Mouse (Mus musculus): ENCODE data around the gene Uhrf1. TPM values are rescaled to one million over a fixed set of nuclear protein-coding genes. Genes with fewer than 3 reads are reported as not detected.

Uhrf1 gene
- polyA plus RNA-seq, 1 experiment from 2014 or later, result 74.8 TPM

GRCm38 (mm10) chr17:56289371-56290331 is 13.5 kb upstream of the Uhrf1 start:
- ATAC-seq (ENCODE audit: low read depth), result peak; percentile 10
- WGBS, result under 1% methylated on average over 23 of the region's 23 CpGs

GRCm38 (mm10) chr17:56290388-56291170 is 12.5 kb upstream of the Uhrf1 start:
- ATAC-seq (ENCODE audit: low read depth) (peak; percentile 87), DNase-seq (ENCODE audit: low spot score) (peak; percentile 96)
- Histone ChIP-seq H3K4me2 (ENCODE audit: low read depth, low read length) (peak overlapping the region; percentile 58), H3K27ac (replicated peaks; ENCODE audit: low read depth, low read length) (peak overlapping the region; percentile 97), H3K9me3 (ENCODE audit: control insufficient read depth, low read length) (no peaks in the 10 kb centered on the region), H3K27me3 (replicated peaks; ENCODE audit: control insufficient read depth, insufficient read depth, low read length) (no peaks in the 10 kb centered on the region), H3K4me3 (ENCODE audit: low read depth, low read length) (peak overlapping the region; percentile 58), H3K9ac (ENCODE audit: low read depth, low read length) (peak overlapping the region; percentile 70), H3K4me1 (ENCODE audit: control insufficient read depth, insufficient read depth, low read length) (peaks cover 28% of the 10 kb centered on the region), H3K36me3 (ENCODE audit: control insufficient read depth, insufficient read depth, low read length) (peaks cover 16% of the 10 kb centered on the region)
- 3% methylated on average over 17 of the region's 17 CpGs for WGBS

More at GRCm38 (mm10) chr17:56289371-56290331, 13.5 kb upstream of the Uhrf1 start:
- peak; percentile 89 for DNase-seq (ENCODE audit: low spot score)
- Histone ChIP-seq H3K9me3 (ENCODE audit: control insufficient read depth, low read length) (no peaks in the 10 kb centered on the region), H3K4me3 (ENCODE audit: low read depth, low read length) (peak overlapping the region; percentile 58), H3K9ac (ENCODE audit: low read depth, low read length) (peak overlapping the region; percentile 70), H3K27ac (replicated peaks; ENCODE audit: low read depth, low read length) (peak overlapping the region; percentile 97), H3K27me3 (replicated peaks; ENCODE audit: control insufficient read depth, insufficient read depth, low read length) (no peaks in the 10 kb centered on the region), H3K4me2 (ENCODE audit: low read depth, low read length) (peak overlapping the region; percentile 58), H3K4me1 (ENCODE audit: control insufficient read depth, insufficient read depth, low read length) (peaks cover 28% of the 10 kb centered on the region), H3K36me3 (ENCODE audit: control insufficient read depth, insufficient read depth, low read length) (peaks cover 26% of the 10 kb centered on the region)

- H3K36me3 ChIP-seq (ENCODE audit: control insufficient read depth, insufficient read depth, low read length), result peaks cover 11% of the 10 kb centered on the region
- no peaks in the 10 kb centered on the region for H3K9me3 ChIP-seq (ENCODE audit: control insufficient read depth, low read length)
- DNase-seq (ENCODE audit: low spot score) (peak; percentile 97), ATAC-seq (ENCODE audit: low read depth) (peak; percentile 90)
- H3K4me1 ChIP-seq (ENCODE audit: control insufficient read depth, insufficient read depth, low read length), result peaks cover 28% of the 10 kb centered on the region
- peak overlapping the region; percentile 58 for H3K4me2 ChIP-seq (ENCODE audit: low read depth, low read length)
- WGBS, result 1% methylated on average over 16 of the region's 16 CpGs
- H3K27me3 ChIP-seq (replicated peaks; ENCODE audit: control insufficient read depth, insufficient read depth, low read length), result no peaks in the 10 kb centered on the region
- H3K27ac ChIP-seq (replicated peaks; ENCODE audit: low read depth, low read length), result peak overlapping the region; percentile 97
- H3K9ac ChIP-seq (ENCODE audit: low read depth, low read length), result peak overlapping the region; percentile 70
- H3K4me3 ChIP-seq (ENCODE audit: low read depth, low read length), result peak overlapping the region; percentile 58
These were observed 12.0 kb upstream of the Uhrf1 start for GRCm38 (mm10) chr17:56291171-56291511.

- Histone ChIP-seq H3K27ac (replicated peaks; ENCODE audit: low read depth, low read length) (peak overlapping the region; percentile 97), H3K4me3 (ENCODE audit: low read depth, low read length) (no peak overlapping the region), H3K9me3 (ENCODE audit: control insufficient read depth, low read length) (no peaks in the 10 kb centered on the region), H3K36me3 (ENCODE audit: control insufficient read depth, insufficient read depth, low read length) (peaks cover 3% of the 10 kb centered on the region; the same call in 1 of the 2 replicates), H3K27me3 (replicated peaks; ENCODE audit: control insufficient read depth, insufficient read depth, low read length) (no peaks in the 10 kb centered on the region), H3K9ac (ENCODE audit: low read depth, low read length) (peak overlapping the region; percentile 61), H3K4me1 (ENCODE audit: control insufficient read depth, insufficient read depth, low read length) (peaks cover 28% of the 10 kb centered on the region), H3K4me2 (ENCODE audit: low read depth, low read length) (peak overlapping the region; percentile 58; the same call in 1 of the 2 replicates)
- no peak for ATAC-seq (ENCODE audit: low read depth)
- 70% methylated on average over 7 of the region's 7 CpGs for WGBS
- DNase-seq (ENCODE audit: low spot score), result no peak
These were observed 11.2 kb upstream of the Uhrf1 start for GRCm38 (mm10) chr17:56291826-56292475.

- no peak for DNase-seq (ENCODE audit: low spot score)
- Histone ChIP-seq H3K9me3 (ENCODE audit: control insufficient read depth, low read length) (no peaks in the 10 kb centered on the region), H3K27me3 (replicated peaks; ENCODE audit: control insufficient read depth, insufficient read depth, low read length) (no peaks in the 10 kb centered on the region), H3K27ac (replicated peaks; ENCODE audit: low read depth, low read length) (peak within 1 kb of the TSS; percentile 97), H3K4me3 (ENCODE audit: low read depth, low read length) (no peak within 1 kb of the TSS), H3K4me1 (ENCODE audit: control insufficient read depth, insufficient read depth, low read length) (peaks cover 28% of the 10 kb centered on the region), H3K4me2 (ENCODE audit: low read depth, low read length) (peak within 1 kb of the TSS; percentile 58; the same call in 1 of the 2 replicates), H3K36me3 (ENCODE audit: control insufficient read depth, insufficient read depth, low read length) (no peaks in the 10 kb centered on the region), H3K9ac (ENCODE audit: low read depth, low read length) (peak within 1 kb of the TSS; percentile 61)
- WGBS, result 85% methylated on average over 3 of the region's 4 CpGs
- no peak for ATAC-seq (ENCODE audit: low read depth)
These were observed 10.4 kb upstream of the Uhrf1 start, which contains the start of gene Plin3 for GRCm38 (mm10) chr17:56292531-56293222. Gene Plin3, minus strand, starts transcription at chr17:56292873.

- 77% methylated on average over 1 of the region's 1 CpGs for WGBS
- Histone ChIP-seq H3K9ac (ENCODE audit: low read depth, low read length) (no peak overlapping the region), H3K4me3 (ENCODE audit: low read depth, low read length) (no peak overlapping the region), H3K4me1 (ENCODE audit: control insufficient read depth, insufficient read depth, low read length) (peaks cover 22% of the 10 kb centered on the region), H3K9me3 (ENCODE audit: control insufficient read depth, low read length) (no peaks in the 10 kb centered on the region), H3K4me2 (ENCODE audit: low read depth, low read length) (no peak overlapping the region), H3K27ac (replicated peaks; ENCODE audit: low read depth, low read length) (no peak overlapping the region), H3K36me3 (ENCODE audit: control insufficient read depth, insufficient read depth, low read length) (no peaks in the 10 kb centered on the region), H3K27me3 (replicated peaks; ENCODE audit: control insufficient read depth, insufficient read depth, low read length) (no peaks in the 10 kb centered on the region)
- DNase-seq (ENCODE audit: low spot score), result no peak
- ATAC-seq (ENCODE audit: low read depth), result no peak
These were observed 9.8 kb upstream of the Uhrf1 start for GRCm38 (mm10) chr17:56293291-56293690.

- H3K4me2 ChIP-seq (ENCODE audit: low read depth, low read length), result no peak overlapping the region
- DNase-seq (ENCODE audit: low spot score) (no peak), ATAC-seq (ENCODE audit: low read depth) (no peak)
- no peak overlapping the region for H3K4me3 ChIP-seq (ENCODE audit: low read depth, low read length)
- no peaks in the 10 kb centered on the region for H3K27me3 ChIP-seq (replicated peaks; ENCODE audit: control insufficient read depth, insufficient read depth, low read length)
- no peak overlapping the region for H3K27ac ChIP-seq (replicated peaks; ENCODE audit: low read depth, low read length)
- no peak overlapping the region for H3K9ac ChIP-seq (ENCODE audit: low read depth, low read length)
- no peaks in the 10 kb centered on the region for H3K9me3 ChIP-seq (ENCODE audit: control insufficient read depth, low read length)
- no peaks in the 10 kb centered on the region for H3K36me3 ChIP-seq (ENCODE audit: control insufficient read depth, insufficient read depth, low read length)
- H3K4me1 ChIP-seq (ENCODE audit: control insufficient read depth, insufficient read depth, low read length), result peaks cover 12% of the 10 kb centered on the region; the same call in 1 of the 2 replicates
- WGBS, result 88% methylated on average over 18 of the region's 19 CpGs
These were observed 8.9 kb upstream of the Uhrf1 start for GRCm38 (mm10) chr17:56294241-56294640.

All from embryonic facial prominence, embryonic 14.5 days (tissue).